Mouse (Mus musculus): Measurements from ENCODE around the gene H2-T3. TPM values are rescaled to one million over a fixed set of nuclear protein-coding genes. Genes with fewer than 3 reads are reported as not detected.
A peak's percentile ranks its signal among the peaks of the same experiment; 100 is the strongest.

Gene H2-T3
- total and polyA plus RNA-seq, 2 experiments from 2014 or later = not detected

- Histone ChIP-seq H3K4me3 (ENCODE audit: low read depth, low read length) (peak overlapping the region; percentile 50), H3K27ac (ENCODE audit: low read depth) (no peak overlapping the region), H3K4me1 (ENCODE audit: control insufficient read depth, insufficient read depth) (peaks cover 8% of the 10 kb centered on the region; the same call in 1 of the 2 replicates), H3K9ac (replicated peaks; ENCODE audit: low read depth, low read length) (no peak overlapping the region), H3K36me3 (replicated peaks; ENCODE audit: control insufficient read depth, insufficient read depth, low read length) (no peaks in the 10 kb centered on the region), H3K9me3 (replicated peaks; ENCODE audit: control insufficient read depth, low read length) (no peaks in the 10 kb centered on the region), H3K27me3 (ENCODE audit: control insufficient read depth, insufficient read depth, low read length) (peaks cover 52% of the 10 kb centered on the region), H3K4me2 (ENCODE audit: low read depth, low read length) (peak overlapping the region; percentile 68)
- WGBS = under 1% methylated on average over 41 of the region's 41 CpGs
- DNase-seq (ENCODE audit: low spot score) = no peak
- no peak for ATAC-seq (ENCODE audit: insufficient read depth, low read depth)
- no peak for TF ChIP-seq CTCF (IDR thresholded peaks at IDR 0.05; ENCODE audit: low read depth)
- no peak for TF ChIP-seq EP300 (IDR thresholded peaks at IDR 0.05; ENCODE audit: low read depth)
Measured at GRCm38 (mm10) chr17:36205862-36206261, 15.8 kb upstream of the H2-T3 start.

GRCm38 (mm10) chr17:36205456-36205855 is 15.4 kb upstream of the H2-T3 start:
- DNase-seq (ENCODE audit: low spot score) = no peak
- Histone ChIP-seq H3K27ac (ENCODE audit: low read depth) (no peak overlapping the region), H3K27me3 (ENCODE audit: control insufficient read depth, insufficient read depth, low read length) (peaks cover 52% of the 10 kb centered on the region), H3K4me1 (ENCODE audit: control insufficient read depth, insufficient read depth) (peaks cover 8% of the 10 kb centered on the region; the same call in 1 of the 2 replicates), H3K36me3 (replicated peaks; ENCODE audit: control insufficient read depth, insufficient read depth, low read length) (no peaks in the 10 kb centered on the region), H3K4me2 (ENCODE audit: low read depth, low read length) (peak overlapping the region; percentile 68), H3K4me3 (ENCODE audit: low read depth, low read length) (peak overlapping the region; percentile 50), H3K9ac (replicated peaks; ENCODE audit: low read depth, low read length) (no peak overlapping the region), H3K9me3 (replicated peaks; ENCODE audit: control insufficient read depth, low read length) (no peaks in the 10 kb centered on the region)
- TF ChIP-seq CTCF (IDR thresholded peaks at IDR 0.05; ENCODE audit: low read depth) (no peak), EP300 (IDR thresholded peaks at IDR 0.05; ENCODE audit: low read depth) (no peak)
- 2% methylated on average over 15 of the region's 15 CpGs for WGBS
- no peak for ATAC-seq (ENCODE audit: insufficient read depth, low read depth)

- H3K9ac ChIP-seq (replicated peaks; ENCODE audit: low read depth, low read length) = no peak overlapping the region
- no peak overlapping the region for H3K4me2 ChIP-seq (ENCODE audit: low read depth, low read length)
- no peaks in the 10 kb centered on the region for H3K9me3 ChIP-seq (replicated peaks; ENCODE audit: control insufficient read depth, low read length)
- TF ChIP-seq EP300 (IDR thresholded peaks at IDR 0.05; ENCODE audit: low read depth) (no peak), CTCF (IDR thresholded peaks at IDR 0.05; ENCODE audit: low read depth) (no peak)
- H3K36me3 ChIP-seq (replicated peaks; ENCODE audit: control insufficient read depth, insufficient read depth, low read length) = no peaks in the 10 kb centered on the region
- ATAC-seq (ENCODE audit: insufficient read depth, low read depth) (no peak), DNase-seq (ENCODE audit: low spot score) (no peak)
- H3K27me3 ChIP-seq (ENCODE audit: control insufficient read depth, insufficient read depth, low read length) = peaks cover 55% of the 10 kb centered on the region
- WGBS = 70% methylated on average over 2 of the region's 2 CpGs
- H3K4me1 ChIP-seq (ENCODE audit: control insufficient read depth, insufficient read depth) = peaks cover 8% of the 10 kb centered on the region; the same call in 1 of the 2 replicates
- H3K4me3 ChIP-seq (ENCODE audit: low read depth, low read length) = no peak overlapping the region
- no peak overlapping the region for H3K27ac ChIP-seq (ENCODE audit: low read depth)
Measured at GRCm38 (mm10) chr17:36201851-36202250, 11.8 kb upstream of the H2-T3 start.

DNA sequence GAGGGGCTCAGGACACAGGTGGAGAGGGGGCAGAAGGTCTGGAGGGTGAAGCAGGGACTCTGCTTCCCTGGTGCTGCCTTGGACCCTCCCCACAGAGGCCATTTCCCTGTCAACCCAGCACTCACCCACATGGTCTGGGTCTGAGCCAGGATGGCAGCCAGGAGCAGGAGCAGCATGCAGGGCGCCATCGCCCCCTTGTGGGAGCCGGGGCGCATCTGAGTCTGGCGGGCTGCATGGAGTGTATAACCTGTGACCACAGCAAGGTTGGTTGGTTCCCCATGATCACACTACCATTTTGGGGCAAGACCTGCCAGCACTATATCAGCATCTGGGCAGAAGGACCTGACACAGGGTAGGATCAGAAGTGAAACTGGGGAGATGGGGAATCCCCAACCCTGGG is 8.2 kb upstream of the H2-T3 start:
- TF ChIP-seq CTCF (IDR thresholded peaks at IDR 0.05; ENCODE audit: low read depth) (peak; percentile 18; the same call in 1 of the 2 replicates), EP300 (IDR thresholded peaks at IDR 0.05; ENCODE audit: low read depth) (no peak)
- ATAC-seq (ENCODE audit: insufficient read depth, low read depth) = no peak; the same call in 1 of the 2 replicates
- peaks cover 42% of the 10 kb centered on the region; the same call in 1 of the 2 replicates for H3K27me3 ChIP-seq (ENCODE audit: control insufficient read depth, insufficient read depth, low read length)

DNA sequence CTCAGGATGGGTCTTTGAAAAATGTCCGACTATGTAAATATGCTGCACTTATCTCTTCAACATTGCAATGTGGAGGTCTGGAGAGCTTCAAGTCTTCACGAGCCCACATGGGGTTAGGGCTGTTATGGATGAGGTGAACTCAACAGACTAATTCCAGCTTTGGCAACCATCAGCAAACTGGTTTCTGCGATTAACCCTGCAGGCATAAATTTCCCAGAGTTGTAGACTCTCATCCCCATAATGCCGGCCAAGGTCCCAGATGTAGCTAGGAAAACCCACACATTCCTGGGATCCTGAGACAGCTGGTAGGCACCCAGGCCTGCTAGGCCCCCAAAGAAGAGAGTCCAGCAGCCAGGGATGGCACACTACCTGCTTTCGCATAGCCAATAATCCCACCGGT is 4.4 kb upstream of the H2-T3 start:
- Histone ChIP-seq H3K9me3 (replicated peaks; ENCODE audit: control insufficient read depth, low read length) (no peaks in the 10 kb centered on the region), H3K4me3 (ENCODE audit: low read depth, low read length) (no peak overlapping the region), H3K4me1 (ENCODE audit: control insufficient read depth, insufficient read depth) (no peaks in the 10 kb centered on the region), H3K36me3 (replicated peaks; ENCODE audit: control insufficient read depth, insufficient read depth, low read length) (no peaks in the 10 kb centered on the region), H3K9ac (replicated peaks; ENCODE audit: low read depth, low read length) (no peak overlapping the region), H3K4me2 (ENCODE audit: low read depth, low read length) (no peak overlapping the region), H3K27ac (ENCODE audit: low read depth) (no peak overlapping the region), H3K27me3 (ENCODE audit: control insufficient read depth, insufficient read depth, low read length) (peaks cover 27% of the 10 kb centered on the region; the same call in 1 of the 2 replicates)
- no peak for DNase-seq (ENCODE audit: low spot score)
- peak; percentile 30; the same call in 1 of the 2 replicates for ATAC-seq (ENCODE audit: insufficient read depth, low read depth)
- 54% methylated on average over 6 of the region's 6 CpGs for WGBS
- TF ChIP-seq CTCF (IDR thresholded peaks at IDR 0.05; ENCODE audit: low read depth) (no peak), EP300 (IDR thresholded peaks at IDR 0.05; ENCODE audit: low read depth) (no peak)

More for the DNA sequence above, 8.2 kb upstream of the H2-T3 start:
- Histone ChIP-seq H3K9me3 (replicated peaks; ENCODE audit: control insufficient read depth, low read length) (no peaks in the 10 kb centered on the region), H3K4me1 (ENCODE audit: control insufficient read depth, insufficient read depth) (no peaks in the 10 kb centered on the region), H3K4me3 (ENCODE audit: low read depth, low read length) (no peak overlapping the region), H3K36me3 (replicated peaks; ENCODE audit: control insufficient read depth, insufficient read depth, low read length) (no peaks in the 10 kb centered on the region), H3K4me2 (ENCODE audit: low read depth, low read length) (no peak overlapping the region), H3K9ac (replicated peaks; ENCODE audit: low read depth, low read length) (no peak overlapping the region), H3K27ac (ENCODE audit: low read depth) (no peak overlapping the region)
- 3% methylated on average over 5 of the region's 5 CpGs for WGBS
- DNase-seq (ENCODE audit: low spot score) = no peak

- DNase-seq (ENCODE audit: low spot score) = peak; percentile 58
Measured at GRCm38 (mm10) chr17:36193546-36194141, 3.6 kb upstream of the H2-T3 start.

More at GRCm38 (mm10) chr17:36193546-36194141, 3.6 kb upstream of the H2-T3 start:
- TF ChIP-seq EP300 (IDR thresholded peaks at IDR 0.05; ENCODE audit: low read depth) = no peak
- TF ChIP-seq CTCF (IDR thresholded peaks at IDR 0.05; ENCODE audit: low read depth) = peak; percentile 80
- WGBS = 26% methylated on average over 8 of the region's 8 CpGs
- Histone ChIP-seq H3K36me3 (replicated peaks; ENCODE audit: control insufficient read depth, insufficient read depth, low read length) (no peaks in the 10 kb centered on the region), H3K4me3 (ENCODE audit: low read depth, low read length) (no peak overlapping the region), H3K27ac (ENCODE audit: low read depth) (no peak overlapping the region), H3K4me1 (ENCODE audit: control insufficient read depth, insufficient read depth) (no peaks in the 10 kb centered on the region), H3K4me2 (ENCODE audit: low read depth, low read length) (no peak overlapping the region), H3K9me3 (replicated peaks; ENCODE audit: control insufficient read depth, low read length) (no peaks in the 10 kb centered on the region), H3K9ac (replicated peaks; ENCODE audit: low read depth, low read length) (no peak overlapping the region), H3K27me3 (ENCODE audit: control insufficient read depth, insufficient read depth, low read length) (peaks cover 30% of the 10 kb centered on the region)
- no peak for ATAC-seq (ENCODE audit: insufficient read depth, low read depth)
